ENCODE assay signal across 9 mouse cellular contexts in the genomic region with DNA sequence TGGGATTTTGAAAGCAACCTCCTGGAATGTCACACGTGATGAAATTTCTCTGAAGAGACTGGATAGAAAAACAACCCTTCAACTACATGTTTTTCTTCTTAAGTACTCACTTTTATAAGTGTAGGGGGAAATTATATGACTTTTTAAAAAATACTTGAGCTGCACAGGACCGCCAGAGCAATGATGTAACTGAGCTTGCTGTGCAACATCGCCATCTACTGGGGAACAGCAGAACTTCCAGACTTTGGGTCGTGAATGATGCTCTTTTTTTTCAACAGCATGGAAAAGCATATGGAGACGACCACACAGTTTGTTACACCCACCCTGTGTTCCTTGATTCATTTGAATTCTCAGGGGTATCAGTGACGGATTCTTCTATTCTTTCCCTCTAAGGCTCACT. TPM values are rescaled to one million over a fixed set of nuclear protein-coding genes. Genes with fewer than 3 reads are reported as not detected.
DNase-seq lines count a peak whose midpoint lies in the region; ATAC-seq and TF ChIP-seq lines count a peak whose summit lies in the region.
"Had no signal": no experiment of that assay in that cellular context is flagged by ENCODE, and none has a peak within 500 bp of the region (broad histone marks: within the 10 kb centered on the region; RNA-seq: fewer than 3 reads in every experiment).

No protein-coding gene starts in this region.

- H3K4me3 ChIP-seq in kidney, adult 2 months (ENCODE audit: insufficient read depth, low read depth, low read length), result no peak overlapping the region
- no peak overlapping the region for H3K4me3 ChIP-seq in embryonic facial prominence, embryonic 14.5 days (ENCODE audit: low read depth, low read length)
- 0 out of 2 replicates have a peak overlapping the region, but pooled peaks have one; percentile 7 for H3K4me3 ChIP-seq in hindbrain, embryonic 13.5 days
- H3K4me3 ChIP-seq in midbrain, embryonic 14.5 days (replicated peaks; ENCODE audit: low read depth, low read length), result 0 out of 2 replicates have a peak overlapping the region, but pooled peaks have one; percentile 7

- H3K27me3 ChIP-seq in kidney, adult 2 months (replicated peaks; ENCODE audit: control insufficient read depth, insufficient read depth, low read length), result no peaks in the 10 kb centered on the region
- 0 out of 2 replicates have a peak, but pooled peaks cover 2% of the 10 kb centered on the region for H3K27me3 ChIP-seq in embryonic facial prominence, embryonic 14.5 days (replicated peaks; ENCODE audit: control insufficient read depth, insufficient read depth, low read length)
- H3K27me3 ChIP-seq in hindbrain, embryonic 13.5 days, result peaks cover 12% of the 10 kb centered on the region; the same call in 1 of the 2 replicates
- no peaks in the 10 kb centered on the region; the same call in 1 of the 2 replicates for H3K27me3 ChIP-seq in midbrain, embryonic 14.5 days (ENCODE audit: control insufficient read depth, insufficient read depth, low read length)

- ATAC-seq in embryonic facial prominence, embryonic 14.5 days (ENCODE audit: low read depth), result no peak
- ATAC-seq in hindbrain, embryonic 13.5 days (ENCODE audit: low FRiP score), result peak; percentile 41
- peak; percentile 52; the same call in 1 of the 2 replicates for ATAC-seq in midbrain, embryonic 14.5 days (ENCODE audit: low FRiP score, low TSS enrichment)

- no peaks in the 10 kb centered on the region for H3K9me3 ChIP-seq in embryonic facial prominence, embryonic 14.5 days (ENCODE audit: control insufficient read depth, low read length)
- H3K9me3 ChIP-seq in hindbrain, embryonic 13.5 days, result no peaks in the 10 kb centered on the region
- H3K9me3 ChIP-seq in midbrain, embryonic 14.5 days (ENCODE audit: control insufficient read depth, low read length), result no peaks in the 10 kb centered on the region

- peak; percentile 89 for TF ChIP-seq CTCF in kidney, adult 2 months (conservative IDR thresholded peaks at IDR 0.05; ENCODE audit: insufficient read depth, insufficient read length, low read depth, low read length)

- peak; percentile 44 for DNase-seq in kidney, adult 2 months
- DNase-seq in kidney, adult 11 months, result no peak
- DNase-seq in adrenal gland, postnatal 36 days, result peak; percentile 39 to 47
- peak; percentile 78 for DNase-seq in embryonic facial prominence, embryonic 14.5 days (ENCODE audit: low spot score)
- peak; percentile 56 to 76 for DNase-seq in left cerebral cortex, postnatal 10 days (ENCODE audit: extremely low spot score in 1 of 2, low spot score in 2 of 2)
- DNase-seq in midbrain, embryonic 14.5 days, result peak; percentile 90
- DNase-seq in spleen, postnatal 14 days (ENCODE audit: low spot score in 2 of 2), result peak; percentile 12 to 44

- H3K27ac ChIP-seq in kidney, adult 2 months (ENCODE audit: insufficient read depth, low read depth, low read length), result no peak overlapping the region
- H3K27ac ChIP-seq in embryonic facial prominence, embryonic 14.5 days (replicated peaks; ENCODE audit: low read depth, low read length), result no peak overlapping the region
- no peak overlapping the region for H3K27ac ChIP-seq in hindbrain, embryonic 13.5 days
- H3K27ac ChIP-seq in midbrain, embryonic 14.5 days (replicated peaks; ENCODE audit: low read depth, low read length), result no peak overlapping the region

- intact Hi-C loops in left cerebral cortex, postnatal 10 days (cut with DNase I), result loop anchor here (5.0 kb wide), 1 partner anchor 35 kb away; no protein-coding TSS in a partner anchor

- no peaks in the 10 kb centered on the region for H3K36me3 ChIP-seq in kidney, adult 2 months (ENCODE audit: control insufficient read depth, insufficient read depth, low read length)
- H3K36me3 ChIP-seq in embryonic facial prominence, embryonic 14.5 days (ENCODE audit: control insufficient read depth, insufficient read depth, low read length), result no peaks in the 10 kb centered on the region
- H3K36me3 ChIP-seq in hindbrain, embryonic 13.5 days, result no peaks in the 10 kb centered on the region
- no peaks in the 10 kb centered on the region for H3K36me3 ChIP-seq in midbrain, embryonic 14.5 days (ENCODE audit: control insufficient read depth, insufficient read depth, low read length)

- H3K9ac ChIP-seq in embryonic facial prominence, embryonic 14.5 days (ENCODE audit: low read depth, low read length), result no peak overlapping the region
- peak overlapping the region; percentile 29; the same call in 1 of the 2 replicates for H3K9ac ChIP-seq in hindbrain, embryonic 13.5 days
- no peak overlapping the region; the same call in 1 of the 2 replicates for H3K9ac ChIP-seq in midbrain, embryonic 14.5 days (replicated peaks; ENCODE audit: low read length)

- 2% methylated on average over 6 of the region's 6 CpGs for WGBS in kidney, adult 2 months
- 2% methylated on average over 6 of the region's 6 CpGs for WGBS in embryonic facial prominence, embryonic 14.5 days
- WGBS in hindbrain, embryonic 13.5 days, result 2% methylated on average over 6 of the region's 6 CpGs
- 3% methylated on average over 6 of the region's 6 CpGs for WGBS in midbrain, embryonic 14.5 days

- no peaks in the 10 kb centered on the region for H3K4me1 ChIP-seq in kidney, adult 2 months (ENCODE audit: control insufficient read depth, insufficient read depth, low read length)
- H3K4me1 ChIP-seq in embryonic facial prominence, embryonic 14.5 days (ENCODE audit: control insufficient read depth, insufficient read depth, low read length), result no peaks in the 10 kb centered on the region
- H3K4me1 ChIP-seq in hindbrain, embryonic 13.5 days (replicated peaks), result no peaks in the 10 kb centered on the region
- no peaks in the 10 kb centered on the region for H3K4me1 ChIP-seq in midbrain, embryonic 14.5 days (ENCODE audit: control insufficient read depth, insufficient read depth, low read length)

- no peak for TF ChIP-seq POLR2A in kidney, adult 2 months (IDR thresholded peaks at IDR 0.05; ENCODE audit: low read depth, low read length)

- peak overlapping the region; percentile 19; the same call in 1 of the 2 replicates for H3K4me2 ChIP-seq in embryonic facial prominence, embryonic 14.5 days (ENCODE audit: low read depth, low read length)
- H3K4me2 ChIP-seq in hindbrain, embryonic 13.5 days, result peak overlapping the region; percentile 46
- peak overlapping the region; percentile 43 for H3K4me2 ChIP-seq in midbrain, embryonic 14.5 days (ENCODE audit: low read length)

RNA-seq across cellular contexts. Expression of a gene that starts 8.9 kb away (rescaled TPM):
- not detected in 2 replicates for polyA plus RNA-seq in kidney, adult 2 months (2012; rRNA removed)
- not detected for total RNA-seq in adrenal gland, postnatal 36 days (2021)
- 0.13 and 0.16 TPM in 2 replicates for polyA plus RNA-seq in embryonic facial prominence, embryonic 14.5 days (2014; fragmentation: Nextera tagmentation; extraction: Ambion mirVana)
- polyA plus RNA-seq in hindbrain, embryonic 13.5 days (2015; fragmentation: Nextera tagmentation; extraction: Ambion mirVana), result 0.71 and 1.1 TPM in 2 replicates
- total RNA-seq in left cerebral cortex, postnatal 10 days (2021), result not detected
- polyA plus RNA-seq in midbrain, embryonic 14.5 days (2014; fragmentation: Nextera tagmentation; extraction: Ambion mirVana), result 0.81 and 0.95 TPM in 2 replicates
- total RNA-seq: gastrocnemius, postnatal 36 days had no signal

RNA-seq across cellular contexts. Expression of a gene that starts 39.8 kb away (rescaled TPM):
- 11.3 and 15.2 TPM in 2 replicates for polyA plus RNA-seq in kidney, adult 2 months (2012; rRNA removed)
- 10 to 100 TPM in 1 of 2 experiments, 1 to 10 TPM in 1; 7.5 to 11.6 TPM for total RNA-seq in adrenal gland, postnatal 36 days (2021)
- 4.1 and 5.5 TPM in 2 replicates for polyA plus RNA-seq in embryonic facial prominence, embryonic 14.5 days (2014; fragmentation: Nextera tagmentation; extraction: Ambion mirVana)
- 1.5 and 2.5 TPM in 2 replicates for polyA plus RNA-seq in hindbrain, embryonic 13.5 days (2015; fragmentation: Nextera tagmentation; extraction: Ambion mirVana)
- 1 to 10 TPM; 1.4 to 1.7 TPM for total RNA-seq in left cerebral cortex, postnatal 10 days (2021)
- 0.31 and 1.6 TPM in 2 replicates for polyA plus RNA-seq in midbrain, embryonic 14.5 days (2014; fragmentation: Nextera tagmentation; extraction: Ambion mirVana)

RNA-seq across cellular contexts. Expression of a gene that starts 47.4 kb away (rescaled TPM):
- not detected in 2 replicates for polyA plus RNA-seq in kidney, adult 2 months (2012; rRNA removed)
- total RNA-seq in adrenal gland, postnatal 36 days (2021), result not detected
- 0.37 TPM in 1 of 2 replicates, not detected in the other for polyA plus RNA-seq in embryonic facial prominence, embryonic 14.5 days (2014; fragmentation: Nextera tagmentation; extraction: Ambion mirVana)
- 0.08 TPM in 1 of 2 replicates, not detected in the other for polyA plus RNA-seq in hindbrain, embryonic 13.5 days (2015; fragmentation: Nextera tagmentation; extraction: Ambion mirVana)
- not detected for total RNA-seq in left cerebral cortex, postnatal 10 days (2021)
- 0.13 TPM in 1 of 2 replicates, not detected in the other for polyA plus RNA-seq in midbrain, embryonic 14.5 days (2014; fragmentation: Nextera tagmentation; extraction: Ambion mirVana)
- total RNA-seq: gastrocnemius, postnatal 36 days had no signal

RNA-seq across cellular contexts. Expression of a gene that starts 56.8 kb away (rescaled TPM):
- 16.8 and 20.5 TPM in 2 replicates for polyA plus RNA-seq in kidney, adult 2 months (2012; rRNA removed)
- 10 to 100 TPM; 15.7 to 34.1 TPM for total RNA-seq in adrenal gland, postnatal 36 days (2021)
- 70.7 and 98.8 TPM in 2 replicates for polyA plus RNA-seq in embryonic facial prominence, embryonic 14.5 days (2014; fragmentation: Nextera tagmentation; extraction: Ambion mirVana)
- polyA plus RNA-seq in hindbrain, embryonic 13.5 days (2015; fragmentation: Nextera tagmentation; extraction: Ambion mirVana), result 1.7 and 1.9 TPM in 2 replicates
- 1 to 10 TPM in 1 of 2 experiments, under 1 TPM in 1; 0.99 to 2.0 TPM for total RNA-seq in left cerebral cortex, postnatal 10 days (2021)
- polyA plus RNA-seq in midbrain, embryonic 14.5 days (2014; fragmentation: Nextera tagmentation; extraction: Ambion mirVana), result 1.0 and 1.6 TPM in 2 replicates

Comparison
In these comparisons a context has a peak if more than half of its experiments do, and no peak if none do; other contexts are left out.
1. H3K4me3 ChIP-seq: peak in hindbrain, embryonic 13.5 days (single experiment) and midbrain, embryonic 14.5 days (single experiment); none in kidney, adult 2 months (single experiment) and embryonic facial prominence, embryonic 14.5 days (single experiment).
2. Peak in every context shown above with its lines, with median percentiles within 50 percentile points of each other: H3K4me2 ChIP-seq.